Mouse (Mus musculus) B cell, adult 2 months (primary cell): ENCODE measurements around the gene Lbhd2.

ENCODE experiments used
- DNase-seq, 2 experiments: peaks; one replicate each; pipeline ENCODE4 v3.0.0; 2022

Lbhd2 gene

DNA sequence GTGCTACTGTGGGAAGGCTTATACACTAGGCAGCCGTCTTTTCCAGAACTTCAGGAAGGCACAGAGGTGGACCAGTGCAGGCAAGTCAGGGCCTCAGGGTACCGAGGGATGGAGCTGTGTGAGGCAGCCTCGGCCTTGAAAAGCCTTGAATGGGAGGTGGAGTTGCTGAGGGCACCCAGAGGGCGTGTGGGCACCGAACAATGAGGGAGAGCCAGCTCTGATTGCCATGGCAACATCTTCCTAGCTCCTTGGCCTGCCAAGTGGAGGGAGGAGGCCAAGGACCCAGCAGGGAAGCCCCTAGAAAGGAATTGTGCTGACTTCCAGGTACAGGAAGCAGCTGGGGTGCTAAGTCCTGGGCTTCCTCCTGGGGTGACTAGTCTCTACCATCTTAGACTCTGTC, 3.0 kb downstream of the Lbhd2 start:
- DNase-seq: no peak

DNA sequence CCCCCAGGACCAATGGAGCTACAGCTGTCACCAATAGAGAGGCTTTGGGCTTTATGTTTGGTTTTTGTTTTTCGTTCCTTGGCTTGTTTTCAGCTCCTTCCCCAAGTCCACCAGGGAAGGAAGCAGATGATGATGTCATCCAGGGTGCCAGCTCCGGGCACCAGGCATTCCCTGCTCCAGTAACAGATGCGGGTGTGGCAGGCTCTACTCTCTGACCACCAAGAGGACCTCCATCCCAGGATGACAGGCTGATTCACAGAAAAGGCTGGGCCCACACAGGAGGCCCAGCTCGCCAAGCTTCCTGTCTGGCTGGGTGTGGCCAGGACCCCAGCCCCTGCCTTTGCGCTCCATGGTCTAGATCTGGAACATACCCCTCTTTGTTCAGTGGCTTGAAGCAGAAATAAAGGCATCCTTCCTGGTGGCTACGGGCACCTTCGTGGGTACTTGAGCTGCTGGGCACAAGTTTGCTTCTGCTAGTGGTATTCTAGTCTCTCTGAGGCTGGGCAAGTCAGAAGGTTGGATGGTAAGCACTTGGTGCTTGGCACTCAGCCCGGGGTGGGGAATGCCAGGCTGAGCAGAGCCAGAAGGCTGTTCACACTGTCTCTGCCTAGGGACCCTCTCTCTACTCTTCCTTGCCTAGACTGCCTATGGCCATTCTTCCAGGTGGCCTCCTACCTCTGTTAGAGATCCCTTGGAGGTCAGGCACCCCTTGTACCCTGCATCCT, 5.2 kb downstream of the Lbhd2 start:
- no peak for DNase-seq

DNA sequence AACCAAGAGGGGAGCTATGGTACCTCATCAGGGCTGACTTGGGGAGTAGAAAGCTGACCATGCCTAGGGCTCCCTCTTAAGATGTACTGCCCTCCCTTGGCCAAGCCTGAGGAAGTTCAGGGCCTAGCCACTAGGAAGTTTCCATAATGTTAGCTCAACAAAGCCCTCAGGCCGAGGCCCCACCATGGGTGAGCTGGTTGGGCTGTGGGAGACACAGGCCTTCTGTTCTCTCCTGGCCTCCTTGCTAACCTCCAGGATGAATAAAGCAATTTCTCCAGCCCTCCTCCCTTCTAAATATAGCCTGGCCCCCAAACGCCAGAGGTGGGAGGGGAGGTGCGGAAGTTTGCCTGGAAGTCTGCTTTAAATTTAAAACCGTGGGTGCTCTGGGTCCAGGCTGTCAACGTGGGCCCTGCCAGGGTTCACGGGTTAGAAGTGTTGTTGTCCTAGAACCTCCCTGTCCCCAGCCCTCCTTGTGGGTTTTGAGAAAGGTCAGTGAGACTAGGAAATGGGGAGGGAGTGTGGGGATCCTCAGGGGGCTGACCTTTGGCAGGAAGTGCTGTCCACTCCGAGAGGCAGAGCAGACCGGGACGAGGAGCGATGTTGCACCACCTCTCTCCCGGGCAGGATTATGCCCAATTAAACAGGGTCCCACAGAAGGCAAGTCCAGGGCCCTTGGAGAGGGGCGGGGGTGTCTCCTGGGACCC, 6.1 kb downstream of the Lbhd2 start:
- no peak for DNase-seq

DNA sequence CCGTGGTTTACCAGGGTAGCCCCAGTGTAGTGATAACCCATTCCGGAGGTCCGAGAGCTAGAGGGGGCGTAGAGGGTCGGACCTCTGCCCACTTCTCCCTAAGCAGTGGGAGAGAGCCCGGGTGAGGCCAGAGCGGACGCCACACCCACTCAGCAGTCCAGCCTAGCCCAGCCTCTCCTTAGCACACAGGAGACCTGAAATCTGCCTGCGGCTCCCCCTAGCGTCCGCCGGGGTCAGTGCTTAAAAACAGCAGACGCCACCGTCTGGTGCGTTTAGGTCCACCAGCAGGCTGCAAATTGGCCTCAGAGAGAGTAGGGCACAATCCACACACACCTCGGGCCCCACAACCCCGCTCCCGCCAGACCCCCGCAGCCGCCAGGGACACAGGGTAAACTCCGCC, 6.7 kb downstream of the Lbhd2 start:
- DNase-seq: peak; percentile 79 to 81

DNA sequence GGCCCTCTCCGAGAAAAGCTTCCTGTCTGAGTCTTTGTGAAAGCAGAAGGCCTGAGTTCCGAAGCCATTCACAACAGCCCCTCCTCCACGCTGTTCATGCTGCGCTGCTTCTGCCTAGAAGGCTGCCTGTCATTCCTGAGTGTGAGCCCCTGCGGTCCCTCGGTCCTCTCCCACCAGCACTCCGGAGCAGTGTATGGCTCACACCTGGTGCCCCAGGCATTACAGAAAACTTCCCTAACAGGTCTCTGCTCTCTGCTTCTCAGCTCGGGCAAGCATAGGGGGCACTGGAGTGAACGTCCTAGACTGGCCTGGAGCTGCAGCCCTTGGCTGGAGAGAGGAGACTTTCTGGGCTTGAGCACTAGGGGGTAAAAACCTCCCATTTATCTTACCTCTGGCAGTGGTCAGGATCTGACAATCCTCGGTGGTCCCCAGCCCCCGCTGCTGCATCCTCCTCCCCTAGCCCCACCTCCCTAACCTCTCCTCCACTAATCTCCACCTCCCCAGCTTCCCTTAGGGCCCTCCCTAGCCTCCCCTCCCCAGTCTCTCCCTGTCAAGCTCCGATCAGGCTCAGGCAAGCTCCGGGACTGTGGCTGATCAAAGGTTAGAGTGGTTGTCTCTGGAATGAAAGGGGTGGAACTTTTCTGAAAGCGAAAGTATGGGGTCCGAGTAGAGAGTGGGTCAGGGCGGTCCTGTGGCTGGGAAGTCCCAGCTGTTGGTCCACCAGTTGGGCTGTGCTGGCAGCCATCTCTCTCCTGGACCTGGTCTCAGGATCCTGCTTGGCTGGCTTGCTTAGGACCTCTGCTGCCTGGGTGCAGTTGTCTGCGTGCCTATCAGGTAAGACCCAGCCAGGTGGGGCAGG, 10.5 kb downstream of the Lbhd2 start, which contains the start of gene Exoc3l4:
TSS of gene Exoc3l4 (plus strand) at position 97 of the 859 bp plus-strand sequence.
- DNase-seq: no peak

DNA sequence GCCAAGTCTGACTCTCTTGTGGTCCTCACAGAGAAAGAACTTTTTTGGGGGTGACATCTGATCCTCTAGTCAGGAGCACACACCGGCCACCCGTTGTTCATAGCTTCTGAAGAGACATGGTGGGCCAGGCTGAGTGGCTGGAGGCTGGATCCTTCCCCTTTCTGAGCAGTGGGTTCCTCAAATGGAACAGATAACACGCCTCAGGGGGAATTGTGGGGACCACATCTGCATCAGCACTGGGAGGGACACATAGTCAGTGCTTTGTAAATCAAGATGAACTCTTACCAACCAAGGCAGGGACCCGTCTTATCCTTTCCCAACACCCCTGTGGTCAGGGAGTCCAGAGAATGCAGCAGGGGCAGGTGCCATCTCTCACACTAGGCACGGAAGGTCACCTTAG, 13.3 kb downstream of the Lbhd2 start:
- no peak for DNase-seq

DNA sequence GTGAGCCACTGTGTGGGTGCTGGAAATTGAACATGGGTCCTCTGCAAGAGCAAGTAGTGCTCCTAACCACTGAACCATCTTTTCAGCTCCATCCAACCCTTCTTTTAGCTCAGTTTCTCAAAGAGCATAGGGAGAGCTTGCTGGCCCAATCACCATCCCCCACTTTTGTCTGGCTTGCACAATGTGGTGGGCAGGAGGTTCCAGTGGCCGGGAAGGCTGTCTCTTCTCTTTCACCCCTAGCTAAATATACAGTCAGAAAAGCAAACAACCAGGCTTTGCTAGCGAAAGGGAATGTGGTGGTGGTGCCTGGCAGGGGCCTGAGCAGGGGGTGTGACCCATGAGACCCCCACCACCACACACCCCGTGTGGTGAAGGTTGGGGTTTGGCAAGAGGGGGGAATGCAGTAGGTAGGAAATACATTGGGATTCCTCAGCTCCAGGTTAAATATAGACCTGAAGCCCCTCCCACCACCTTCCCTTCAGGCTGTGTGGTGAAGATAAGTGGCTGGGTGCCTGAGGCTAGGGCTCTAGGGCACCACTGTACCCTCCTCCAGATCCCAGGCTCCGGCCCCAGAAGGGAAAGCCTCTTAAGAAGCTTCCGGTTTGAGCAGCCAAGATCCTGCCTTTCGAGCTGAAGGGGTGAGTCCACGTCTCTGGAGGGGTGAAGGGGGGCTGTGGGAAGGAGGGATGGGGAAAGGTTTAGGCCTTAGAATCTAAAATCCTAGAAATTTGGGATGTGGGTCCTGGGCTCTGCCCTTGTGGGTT, 14.5 kb downstream of the Lbhd2 start:
- no peak for DNase-seq

DNA sequence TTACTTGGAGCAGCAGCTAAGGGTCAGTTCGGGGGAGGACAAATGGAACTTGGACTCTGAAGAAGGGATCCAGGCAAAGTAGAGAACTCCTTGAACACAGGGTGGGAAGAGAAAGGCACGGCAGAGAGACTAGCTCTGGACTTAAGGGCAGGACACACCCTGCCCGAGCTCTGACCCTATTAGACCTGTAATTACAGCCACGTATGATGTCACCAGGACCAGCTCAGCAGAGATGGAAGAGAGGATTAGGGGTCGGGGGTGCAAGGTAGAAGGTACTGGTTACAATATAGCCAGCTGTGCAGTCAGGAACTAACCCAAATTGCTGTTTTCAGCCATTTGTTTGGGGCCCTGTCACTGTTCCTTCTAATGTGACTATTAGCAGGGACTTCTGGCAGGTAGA, 16.2 kb downstream of the Lbhd2 start:
- DNase-seq: no peak

DNA sequence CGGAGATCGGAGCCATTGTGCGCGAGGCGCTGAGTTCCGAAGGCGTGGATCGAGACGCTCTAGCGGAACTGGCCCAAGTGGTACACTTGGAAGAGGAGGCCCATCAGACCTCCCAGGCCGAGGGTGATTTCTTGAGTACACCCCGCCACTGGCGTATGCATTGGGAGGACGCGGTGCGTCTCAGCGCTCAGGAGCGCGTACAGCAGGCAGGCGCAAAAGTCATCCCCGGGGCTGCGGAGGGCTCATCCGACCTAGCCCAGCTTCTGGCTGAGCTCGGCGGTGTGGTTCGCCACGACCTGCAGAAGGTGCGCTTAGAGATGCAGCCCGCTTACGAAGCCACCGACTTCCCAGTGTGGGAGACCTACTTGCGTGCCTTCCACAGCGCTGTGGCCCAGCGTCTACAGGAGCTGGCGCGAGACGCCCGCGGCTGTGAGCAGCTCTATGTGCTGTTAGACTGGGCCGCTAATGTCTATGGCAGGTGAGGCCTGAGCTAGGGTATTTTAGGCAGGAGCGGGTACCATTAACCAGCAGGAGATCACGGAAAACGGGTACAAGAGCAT, 17.0 kb downstream of the Lbhd2 start:
- DNase-seq: no peak

DNA sequence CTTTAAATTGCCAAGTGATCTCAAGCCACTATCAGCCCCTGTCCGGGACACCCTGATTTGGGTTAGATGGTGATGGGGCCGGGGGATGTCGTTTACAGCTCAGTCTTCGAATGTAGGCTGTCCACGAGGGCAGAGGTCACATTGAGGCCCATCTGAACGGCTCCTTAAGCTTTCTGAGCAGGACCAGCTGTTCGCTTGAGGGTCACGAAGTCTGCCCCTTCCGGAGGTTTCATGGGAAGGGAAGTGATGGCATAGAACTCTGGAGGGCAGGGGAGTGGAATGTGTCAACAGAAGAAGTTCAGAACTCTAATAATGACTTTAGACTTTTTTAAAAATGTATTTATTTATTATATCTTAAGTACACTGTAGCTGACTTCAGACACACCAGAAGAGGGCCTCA, 17.9 kb downstream of the Lbhd2 start:
- no peak for DNase-seq

DNA sequence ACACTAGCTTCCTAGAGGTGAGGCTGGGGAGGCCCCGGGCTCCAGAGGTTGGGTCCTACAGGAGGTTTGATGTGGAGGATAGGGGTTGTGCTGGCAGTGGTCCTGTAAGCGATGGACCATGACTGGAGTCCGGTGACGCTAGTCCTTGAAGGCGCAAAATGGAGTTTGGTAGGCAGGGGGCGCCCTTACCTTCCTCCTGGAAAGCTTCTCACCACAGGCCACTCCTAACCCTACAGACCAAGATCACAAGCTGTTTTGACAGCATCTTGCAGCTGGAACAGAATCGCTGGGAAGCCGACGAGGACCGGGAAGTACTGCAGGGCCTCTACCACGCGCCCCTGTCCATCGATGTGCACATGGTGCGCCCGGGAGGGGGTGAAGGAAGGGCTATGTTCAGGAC, 18.6 kb downstream of the Lbhd2 start:
- DNase-seq: peak; percentile 28 to 42

DNA sequence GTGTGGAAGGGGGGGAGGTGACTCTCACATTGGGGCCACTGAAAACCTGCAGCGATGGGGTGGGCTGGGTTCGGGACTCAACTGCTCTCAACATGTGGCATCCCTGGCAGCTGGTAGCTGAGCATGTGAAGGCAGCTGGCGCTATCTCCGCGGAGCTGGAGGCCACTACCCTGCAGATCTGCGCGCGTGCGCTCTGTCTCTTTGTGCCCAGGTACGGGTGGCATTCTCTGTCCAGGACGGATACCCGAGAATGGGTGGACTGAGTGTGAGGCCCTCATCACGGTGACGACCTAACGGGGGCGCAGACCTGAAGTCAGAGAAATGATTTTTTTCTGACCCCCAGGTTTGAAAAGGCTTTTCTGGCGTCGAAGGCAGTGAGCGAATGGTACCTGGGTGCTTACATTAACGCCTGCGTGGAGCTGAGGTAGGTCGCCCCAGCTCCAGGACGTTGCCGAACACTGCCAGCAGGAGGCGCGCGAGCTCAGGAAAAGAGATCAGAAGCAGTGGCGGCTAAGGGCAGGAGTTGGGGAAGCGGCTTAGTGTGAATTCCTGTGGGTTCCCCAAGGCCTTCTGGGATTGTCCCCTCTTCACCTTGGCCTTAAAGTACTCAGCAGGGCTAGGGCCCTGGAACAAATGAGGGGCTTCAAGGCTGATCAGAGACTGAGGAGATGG, 19.3 kb downstream of the Lbhd2 start:
- peak; percentile 81 for DNase-seq

DNA sequence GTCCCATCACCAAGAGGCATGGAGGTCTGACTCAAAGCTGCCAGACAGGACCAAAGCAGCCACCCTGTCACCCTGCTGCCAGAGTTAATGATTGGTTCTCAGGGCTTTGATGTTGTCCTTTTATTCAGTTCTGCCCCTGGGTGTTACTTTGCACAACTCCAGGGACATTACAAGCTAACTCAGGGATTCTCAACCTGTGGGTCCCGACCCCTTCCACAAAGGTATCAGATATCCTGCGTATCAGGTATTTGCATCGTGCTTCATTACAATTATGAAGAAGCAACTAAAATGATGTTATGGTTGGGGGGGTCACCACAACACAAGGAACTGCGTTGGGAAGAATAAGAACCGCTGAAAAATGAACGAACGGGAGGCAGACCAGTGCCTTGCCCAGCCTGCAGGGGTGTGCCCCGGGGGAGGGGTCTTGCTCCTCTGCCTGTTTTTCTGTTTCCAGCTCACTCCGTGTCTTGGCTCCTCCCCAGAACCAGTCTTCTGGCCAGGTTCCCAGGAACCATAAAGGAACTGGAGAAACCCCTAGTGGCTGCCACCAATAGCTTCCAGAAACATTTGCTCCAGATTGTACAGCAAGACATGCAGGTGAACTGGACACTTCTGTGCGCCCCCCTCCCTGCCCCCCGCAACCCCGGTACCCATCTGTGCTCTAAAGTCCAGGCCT, 21.0 kb downstream of the Lbhd2 start:
- DNase-seq: no peak

DNA sequence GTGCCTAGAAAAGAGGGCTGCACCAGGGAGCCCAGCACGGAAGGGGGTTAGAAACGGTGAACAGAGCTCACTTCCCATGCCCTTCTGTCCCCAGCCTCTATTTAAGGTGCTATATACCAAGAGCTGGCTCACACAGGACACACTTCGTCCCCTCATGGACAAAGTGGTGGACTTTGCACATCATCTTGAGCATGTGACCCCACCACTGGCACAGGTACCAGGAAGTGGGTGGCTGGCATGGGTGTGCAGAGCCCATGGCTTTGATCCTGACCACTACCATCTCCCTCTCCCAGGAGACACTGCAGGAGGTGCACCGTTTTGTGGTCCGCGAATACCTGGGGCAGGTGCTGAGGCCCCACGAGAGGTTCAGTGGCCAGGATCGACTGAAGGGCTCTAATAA, 21.8 kb downstream of the Lbhd2 start:
- DNase-seq: no peak

DNA sequence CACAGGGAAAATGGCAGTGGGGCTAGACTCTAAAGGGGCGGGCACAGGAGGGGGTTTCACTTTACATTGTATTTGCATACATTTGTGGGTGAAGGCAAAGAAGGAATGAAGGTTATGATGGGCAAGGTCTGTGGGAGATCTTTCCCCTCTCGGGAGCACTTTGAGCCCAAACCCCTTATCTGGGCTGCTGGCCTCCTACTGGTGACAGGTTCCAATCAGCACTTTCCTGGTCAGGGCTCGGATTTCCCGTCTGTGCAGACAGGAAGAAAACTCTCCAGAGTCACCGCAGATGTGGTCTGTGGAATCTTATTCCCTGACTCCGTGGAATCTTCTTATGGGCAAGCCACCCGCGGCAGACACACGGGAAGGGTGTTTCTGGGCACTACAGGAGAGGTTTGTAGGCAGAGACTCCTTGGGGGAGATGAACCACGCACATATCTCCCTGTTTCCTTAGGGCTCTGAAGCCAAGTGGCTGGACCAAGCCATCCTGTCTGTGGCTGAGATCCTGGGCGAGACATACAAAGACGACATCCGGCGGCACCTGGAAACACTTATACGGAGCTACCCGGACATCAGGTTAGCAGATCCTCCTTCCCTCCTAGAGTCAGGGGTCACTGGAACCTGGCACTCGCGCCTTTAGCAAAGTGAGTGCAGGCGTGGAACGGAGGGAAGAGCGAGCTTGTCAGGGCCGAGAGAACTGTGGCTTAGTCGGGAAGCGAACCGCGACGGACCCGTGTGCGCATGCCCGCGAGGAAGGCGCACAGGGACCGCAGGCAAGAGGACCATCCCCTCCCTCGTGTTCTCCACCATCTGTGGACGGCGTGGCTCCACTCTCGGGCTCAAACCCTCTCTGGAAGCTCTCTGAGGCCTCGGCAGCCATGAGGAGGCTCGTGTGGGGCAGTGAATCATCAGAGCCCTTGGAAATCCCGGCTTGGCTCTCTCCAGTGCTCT, 22.6 kb downstream of the Lbhd2 start:
- no peak for DNase-seq

DNA sequence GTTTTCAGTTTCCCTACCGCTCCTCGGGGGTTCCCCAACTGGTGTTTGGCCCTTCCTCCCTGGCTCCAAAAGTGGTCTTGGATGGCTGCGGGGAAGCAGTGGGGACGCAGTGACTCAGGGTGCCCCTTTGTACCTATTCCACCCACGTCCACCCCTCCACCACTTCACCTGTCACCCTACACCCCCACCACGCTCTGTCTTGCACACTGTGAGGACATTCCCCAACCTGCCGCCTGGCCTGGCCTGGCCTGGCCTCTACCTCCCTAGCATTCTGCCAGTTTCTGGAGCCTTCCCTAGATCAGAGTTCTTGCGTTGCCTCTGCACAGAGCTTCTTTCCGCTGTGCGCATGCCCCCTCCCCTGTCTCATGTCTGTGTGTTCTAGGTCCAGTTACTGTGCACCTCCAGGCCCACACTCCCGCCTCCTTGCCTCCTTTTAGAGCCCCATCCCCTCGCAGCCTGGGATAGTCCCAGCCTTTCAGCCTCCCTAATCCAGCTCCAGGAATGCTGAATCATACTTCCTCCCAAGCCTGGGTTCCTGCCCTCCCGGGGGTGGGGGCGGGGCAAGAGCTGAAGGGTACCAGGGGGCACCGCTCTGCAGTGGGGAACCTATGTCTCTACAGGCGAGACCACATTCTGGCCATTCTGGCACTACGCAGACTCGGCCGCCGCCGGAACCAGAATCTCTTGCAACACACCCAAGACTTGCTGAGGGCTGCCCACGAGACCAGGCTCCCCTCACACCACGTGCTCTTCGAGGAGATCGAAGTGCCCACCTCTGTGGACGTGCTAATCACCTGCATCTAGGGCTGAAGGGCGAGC, 23.6 kb downstream of the Lbhd2 start:
- DNase-seq: no peak

DNA sequence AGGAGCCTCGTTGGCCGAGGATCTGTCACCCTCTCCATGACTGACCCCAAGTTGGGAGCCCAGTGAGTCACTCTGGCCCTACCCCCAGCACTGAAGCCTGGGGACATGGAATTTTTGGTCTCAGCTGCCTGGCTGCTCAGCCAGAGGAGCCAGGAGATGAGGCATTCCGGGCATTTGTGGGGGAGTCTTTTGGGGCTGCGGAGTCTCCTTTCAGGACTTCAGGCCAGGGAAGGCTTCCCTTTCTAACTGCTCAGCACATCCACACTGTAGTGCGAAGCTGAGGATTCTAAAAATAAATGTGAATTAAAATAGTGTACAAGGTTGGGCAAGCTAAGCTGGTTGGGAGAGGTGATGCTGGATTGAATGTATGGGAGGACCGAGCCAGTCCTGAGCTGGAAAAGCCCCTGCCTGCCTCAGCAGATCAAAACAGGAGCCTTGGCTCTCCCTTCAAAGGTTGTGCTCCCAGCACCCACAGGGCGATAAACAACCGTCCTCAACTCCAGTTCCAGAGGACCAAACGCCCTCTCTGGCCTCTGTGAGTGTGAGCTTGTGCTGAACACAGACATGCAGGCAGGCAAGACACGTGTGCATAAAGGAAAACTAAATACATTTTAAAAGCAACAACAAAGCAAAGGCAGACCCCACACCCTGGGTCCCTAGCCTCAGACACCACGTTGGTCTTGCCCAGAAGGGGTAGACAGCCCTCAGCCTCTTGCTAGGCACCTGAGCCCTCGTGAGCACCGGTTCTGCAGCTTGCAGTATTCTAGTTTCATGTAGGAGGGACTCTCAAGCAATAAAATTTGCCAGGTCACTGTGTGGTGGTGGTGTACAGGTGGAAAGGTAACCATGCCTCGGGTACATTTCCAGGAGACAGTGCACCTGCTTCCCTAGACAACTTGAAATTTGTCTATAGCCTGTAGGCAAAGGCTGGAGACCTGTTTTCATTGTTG, 24.5 kb downstream of the Lbhd2 start:
- DNase-seq: no peak

DNA sequence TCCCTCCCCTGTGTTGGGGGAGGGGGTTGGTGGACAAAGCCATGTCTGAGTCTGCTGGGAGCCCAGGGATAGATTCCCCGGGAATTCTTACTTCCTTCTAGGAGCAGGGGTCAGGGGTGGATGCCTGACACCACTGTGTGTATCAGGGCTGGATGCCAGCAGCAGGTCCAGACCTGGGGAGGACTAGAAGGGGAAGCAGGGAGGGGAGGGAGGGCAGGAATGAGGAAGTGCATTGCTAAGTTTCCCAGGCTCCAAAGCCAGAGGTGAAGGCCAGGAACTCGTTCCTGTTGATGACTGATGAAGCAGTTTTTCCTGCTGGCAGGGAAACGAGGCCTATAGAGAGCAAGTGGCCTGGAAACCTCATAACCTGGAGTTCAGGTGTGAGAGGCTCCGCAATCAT, 25.5 kb downstream of the Lbhd2 start:
- DNase-seq: no peak
